Mouse (Mus musculus): Measurements from ENCODE around the gene 1700029P11Rik. TPM values are rescaled to one million over a fixed set of nuclear protein-coding genes. Genes with fewer than 3 reads are reported as not detected.

1700029P11Rik gene
- polyA plus RNA-seq (2012; rRNA removed): not detected in 2 replicates

- TF ChIP-seq POLR2A (IDR thresholded peaks at IDR 0.05; ENCODE audit: borderline replicate concordance, extremely low read depth, insufficient read depth, insufficient read length, poor library complexity, severe bottlenecking) (no peak), CTCF (IDR thresholded peaks at IDR 0.05; ENCODE audit: borderline replicate concordance, extremely low read depth, insufficient read depth, insufficient read length) (no peak)
- no peak for DNase-seq (ENCODE audit: low read depth)
Observed at GRCm38 (mm10) chr15:81980321-81980720, at the start of gene 1700029P11Rik. Gene 1700029P11Rik, plus strand, starts transcription at chr15:81980540.

GRCm38 (mm10) chr15:81932951-81933470, 47.3 kb upstream of the 1700029P11Rik start:
- TF ChIP-seq CTCF (IDR thresholded peaks at IDR 0.05; ENCODE audit: borderline replicate concordance, extremely low read depth, insufficient read depth, insufficient read length) (no peak), POLR2A (IDR thresholded peaks at IDR 0.05; ENCODE audit: borderline replicate concordance, extremely low read depth, insufficient read depth, insufficient read length, poor library complexity, severe bottlenecking) (no peak)
- peak; percentile 32 for DNase-seq (ENCODE audit: low read depth)

GRCm38 (mm10) chr15:81933986-81934385, 46.4 kb upstream of the 1700029P11Rik start:
- no peak for DNase-seq (ENCODE audit: low read depth)
- no peak for TF ChIP-seq POLR2A (IDR thresholded peaks at IDR 0.05; ENCODE audit: borderline replicate concordance, extremely low read depth, insufficient read depth, insufficient read length, poor library complexity, severe bottlenecking)
- TF ChIP-seq CTCF (IDR thresholded peaks at IDR 0.05; ENCODE audit: borderline replicate concordance, extremely low read depth, insufficient read depth, insufficient read length): no peak

GRCm38 (mm10) chr15:81935869-81936637, 44.3 kb upstream of the 1700029P11Rik start:
- no peak for DNase-seq (ENCODE audit: low read depth)
- TF ChIP-seq CTCF (IDR thresholded peaks at IDR 0.05; ENCODE audit: borderline replicate concordance, extremely low read depth, insufficient read depth, insufficient read length): no peak
- no peak for TF ChIP-seq POLR2A (IDR thresholded peaks at IDR 0.05; ENCODE audit: borderline replicate concordance, extremely low read depth, insufficient read depth, insufficient read length, poor library complexity, severe bottlenecking)

GRCm38 (mm10) chr15:81936679-81937078, 43.7 kb upstream of the 1700029P11Rik start, which contains the start of gene Csdc2:
Gene Csdc2, plus strand, starts transcription at chr15:81936759.
- TF ChIP-seq CTCF (IDR thresholded peaks at IDR 0.05; ENCODE audit: borderline replicate concordance, extremely low read depth, insufficient read depth, insufficient read length): no peak
- TF ChIP-seq POLR2A (IDR thresholded peaks at IDR 0.05; ENCODE audit: borderline replicate concordance, extremely low read depth, insufficient read depth, insufficient read length, poor library complexity, severe bottlenecking): peak; percentile 11; the same call in 1 of the 2 replicates
- DNase-seq (ENCODE audit: low read depth): peak; percentile 90

GRCm38 (mm10) chr15:81937098-81937972, 43.0 kb upstream of the 1700029P11Rik start:
- 0 out of 2 replicates have a peak, but pooled peaks have one; percentile 0 for TF ChIP-seq POLR2A (IDR thresholded peaks at IDR 0.05; ENCODE audit: borderline replicate concordance, extremely low read depth, insufficient read depth, insufficient read length, poor library complexity, severe bottlenecking)
- TF ChIP-seq CTCF (IDR thresholded peaks at IDR 0.05; ENCODE audit: borderline replicate concordance, extremely low read depth, insufficient read depth, insufficient read length): no peak
- peak; percentile 81 for DNase-seq (ENCODE audit: low read depth)

GRCm38 (mm10) chr15:81938246-81938645, 42.1 kb upstream of the 1700029P11Rik start:
- peak; percentile 72 for DNase-seq (ENCODE audit: low read depth)
- TF ChIP-seq POLR2A (IDR thresholded peaks at IDR 0.05; ENCODE audit: borderline replicate concordance, extremely low read depth, insufficient read depth, insufficient read length, poor library complexity, severe bottlenecking) (no peak), CTCF (IDR thresholded peaks at IDR 0.05; ENCODE audit: borderline replicate concordance, extremely low read depth, insufficient read depth, insufficient read length) (peak; percentile 74)

- no peak for DNase-seq (ENCODE audit: low read depth)
- no peak for TF ChIP-seq CTCF (IDR thresholded peaks at IDR 0.05; ENCODE audit: borderline replicate concordance, extremely low read depth, insufficient read depth, insufficient read length)
- no peak for TF ChIP-seq POLR2A (IDR thresholded peaks at IDR 0.05; ENCODE audit: borderline replicate concordance, extremely low read depth, insufficient read depth, insufficient read length, poor library complexity, severe bottlenecking)
Observed at GRCm38 (mm10) chr15:81939157-81939715, 41.1 kb upstream of the 1700029P11Rik start.

GRCm38 (mm10) chr15:81939774-81940173, 40.6 kb upstream of the 1700029P11Rik start:
- DNase-seq (ENCODE audit: low read depth): no peak

GRCm38 (mm10) chr15:81940219-81940618, 40.1 kb upstream of the 1700029P11Rik start:
- TF ChIP-seq POLR2A (IDR thresholded peaks at IDR 0.05; ENCODE audit: borderline replicate concordance, extremely low read depth, insufficient read depth, insufficient read length, poor library complexity, severe bottlenecking): no peak
- no peak for TF ChIP-seq CTCF (IDR thresholded peaks at IDR 0.05; ENCODE audit: borderline replicate concordance, extremely low read depth, insufficient read depth, insufficient read length)
- DNase-seq (ENCODE audit: low read depth): no peak

More at GRCm38 (mm10) chr15:81939774-81940173, 40.6 kb upstream of the 1700029P11Rik start:
- TF ChIP-seq POLR2A (IDR thresholded peaks at IDR 0.05; ENCODE audit: borderline replicate concordance, extremely low read depth, insufficient read depth, insufficient read length, poor library complexity, severe bottlenecking): no peak
- no peak for TF ChIP-seq CTCF (IDR thresholded peaks at IDR 0.05; ENCODE audit: borderline replicate concordance, extremely low read depth, insufficient read depth, insufficient read length)
